Mouse (Mus musculus): Measurements from ENCODE around the gene Map4.

Map4 gene

GRCm38 (mm10) chr9:109931257-109932171 lies at the start of gene Map4:
Gene Map4, plus strand, starts transcription at chr9:109931460.
- DNase-seq (ENCODE audit: low spot score), result peak; percentile 95

GRCm38 (mm10) chr9:109886259-109886658 lies 45.0 kb upstream of the Map4 start:
- no peak for DNase-seq (ENCODE audit: low spot score)

- DNase-seq (ENCODE audit: low spot score), result no peak
Measured at GRCm38 (mm10) chr9:109887321-109887720, 43.9 kb upstream of the Map4 start.

GRCm38 (mm10) chr9:109891501-109891900 lies 39.8 kb upstream of the Map4 start:
- no peak for DNase-seq (ENCODE audit: low spot score)

GRCm38 (mm10) chr9:109892651-109893250 lies 38.5 kb upstream of the Map4 start:
- DNase-seq (ENCODE audit: low spot score), result peak; percentile 88

GRCm38 (mm10) chr9:109894413-109895090 lies 36.7 kb upstream of the Map4 start:
- DNase-seq (ENCODE audit: low spot score), result peak; percentile 88

GRCm38 (mm10) chr9:109895593-109895992 lies 35.7 kb upstream of the Map4 start:
- no peak for DNase-seq (ENCODE audit: low spot score)

- no peak for DNase-seq (ENCODE audit: low spot score)
Measured at GRCm38 (mm10) chr9:109896253-109897150, 34.8 kb upstream of the Map4 start.

GRCm38 (mm10) chr9:109898027-109898426 lies 33.2 kb upstream of the Map4 start:
- DNase-seq (ENCODE audit: low spot score), result peak; percentile 51

GRCm38 (mm10) chr9:109899361-109899760 lies 31.9 kb upstream of the Map4 start:
- no peak for DNase-seq (ENCODE audit: low spot score)

- DNase-seq (ENCODE audit: low spot score), result no peak
Measured at GRCm38 (mm10) chr9:109899774-109900173, 31.5 kb upstream of the Map4 start.

- DNase-seq (ENCODE audit: low spot score), result no peak
Measured at GRCm38 (mm10) chr9:109900604-109901003, 30.7 kb upstream of the Map4 start.

GRCm38 (mm10) chr9:109902246-109902645 lies 29.0 kb upstream of the Map4 start:
- no peak for DNase-seq (ENCODE audit: low spot score)

- no peak for DNase-seq (ENCODE audit: low spot score)
Measured at GRCm38 (mm10) chr9:109902740-109903139, 28.5 kb upstream of the Map4 start.

GRCm38 (mm10) chr9:109907300-109907699 lies 24.0 kb upstream of the Map4 start:
- DNase-seq (ENCODE audit: low spot score), result peak; percentile 88

- DNase-seq (ENCODE audit: low spot score), result peak; percentile 22
Measured at GRCm38 (mm10) chr9:109907774-109908465, 23.3 kb upstream of the Map4 start.

- DNase-seq (ENCODE audit: low spot score), result no peak
Measured at GRCm38 (mm10) chr9:109909102-109909501, 22.2 kb upstream of the Map4 start.

GRCm38 (mm10) chr9:109909926-109910325 lies 21.3 kb upstream of the Map4 start:
- no peak for DNase-seq (ENCODE audit: low spot score)

GRCm38 (mm10) chr9:109911779-109912178 lies 19.5 kb upstream of the Map4 start:
- DNase-seq (ENCODE audit: low spot score), result peak; percentile 72

GRCm38 (mm10) chr9:109914269-109914926 lies 16.9 kb upstream of the Map4 start:
- DNase-seq (ENCODE audit: low spot score), result no peak

GRCm38 (mm10) chr9:109917931-109918330 lies 13.3 kb upstream of the Map4 start:
- DNase-seq (ENCODE audit: low spot score), result no peak

All from MN1 (cell line).